Mouse (Mus musculus) spleen, adult 12 weeks (tissue): ENCODE data around the gene Ms4a18.
A peak's percentile ranks its signal among the peaks of the same experiment; 100 is the strongest.

ENCODE experiments used
- DNase-seq: peaks from one replicate; pipeline ENCODE4 v3.0.0; 2022; ENCODE audit warnings: low spot score

Ms4a18 gene

GRCm38 (mm10) chr19:10983146-10983545, 34.7 kb downstream of the Ms4a18 start:
- no peak for DNase-seq

DNA sequence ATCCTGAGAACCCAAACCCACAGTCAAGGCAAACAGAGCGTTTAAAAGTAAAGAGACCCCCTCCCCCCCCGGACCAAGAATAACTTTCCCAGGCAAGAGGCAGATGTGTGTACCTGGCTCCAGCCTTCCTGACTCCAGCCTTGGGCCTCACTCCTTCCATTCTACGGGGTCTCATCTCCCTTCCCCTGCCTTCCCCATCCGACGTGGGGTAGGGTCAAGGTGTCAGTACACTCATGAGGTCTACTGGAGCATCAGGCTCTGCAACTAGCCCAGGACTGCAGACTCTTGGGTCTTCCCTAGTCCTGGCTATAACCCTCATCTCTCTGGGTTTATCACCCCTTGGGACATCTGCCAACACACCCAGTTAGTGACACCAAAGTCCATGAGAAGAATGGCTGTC, 37.6 kb downstream of the Ms4a18 start:
- DNase-seq = no peak

- peak; percentile 68 for DNase-seq
Observed at GRCm38 (mm10) chr19:10979184-10980168, 38.4 kb downstream of the Ms4a18 start.

GRCm38 (mm10) chr19:10976318-10976717, 41.5 kb downstream of the Ms4a18 start:
- no peak for DNase-seq

DNA sequence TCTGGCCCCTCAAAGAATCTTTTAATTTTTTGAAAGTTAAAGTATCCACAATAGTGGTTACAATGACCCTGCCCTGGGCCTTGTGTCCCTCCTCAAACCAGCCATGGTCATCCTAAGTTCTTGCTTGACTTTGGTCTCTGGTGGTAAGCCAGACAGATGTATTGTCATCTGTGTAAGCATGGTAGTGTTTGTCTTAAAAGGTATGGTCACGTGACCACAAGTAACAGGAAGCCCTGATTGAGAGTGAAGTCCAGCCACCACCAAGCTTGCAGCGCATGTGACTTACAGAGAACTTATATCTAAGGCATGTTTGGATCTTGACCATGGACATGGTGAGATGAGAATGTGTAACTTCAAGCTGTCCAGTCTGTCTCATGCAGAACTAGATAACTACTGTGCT, 42.6 kb downstream of the Ms4a18 start:
- DNase-seq = no peak

DNA sequence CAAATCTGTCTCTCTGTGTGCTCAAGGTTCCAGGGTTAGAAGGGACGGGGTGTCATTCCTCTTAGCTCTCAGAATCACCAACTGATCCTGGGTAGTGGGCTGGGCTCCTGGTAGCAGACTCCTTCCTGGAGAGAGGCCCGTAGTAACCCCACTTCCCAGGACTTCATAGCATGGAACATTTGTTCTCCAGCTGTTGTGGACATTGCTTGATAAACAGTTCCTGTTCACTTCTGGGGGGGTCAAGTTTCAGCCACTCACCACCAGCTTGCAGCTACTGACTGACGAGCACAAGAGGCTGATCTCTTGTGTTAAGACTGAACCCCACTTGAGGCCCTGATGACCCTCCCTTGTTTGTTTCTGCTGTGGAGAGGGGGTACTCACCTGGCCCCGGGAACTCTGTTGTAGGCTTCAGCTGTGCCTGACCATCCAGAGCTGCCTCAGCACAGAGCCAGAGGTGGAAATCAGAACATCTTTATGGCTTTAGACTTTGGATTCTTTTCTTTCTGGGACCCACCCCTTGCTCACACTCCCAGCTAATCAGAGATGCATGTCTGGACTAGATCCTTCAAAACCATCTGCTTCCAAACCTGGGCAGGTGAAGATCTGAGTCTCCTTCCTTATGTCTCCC, 43.5 kb downstream of the Ms4a18 start, which contains the start of gene Ms4a10:
Gene Ms4a10 (minus strand): TSS at position 433 of the 628 bp plus-strand sequence.
- no peak for DNase-seq

DNA sequence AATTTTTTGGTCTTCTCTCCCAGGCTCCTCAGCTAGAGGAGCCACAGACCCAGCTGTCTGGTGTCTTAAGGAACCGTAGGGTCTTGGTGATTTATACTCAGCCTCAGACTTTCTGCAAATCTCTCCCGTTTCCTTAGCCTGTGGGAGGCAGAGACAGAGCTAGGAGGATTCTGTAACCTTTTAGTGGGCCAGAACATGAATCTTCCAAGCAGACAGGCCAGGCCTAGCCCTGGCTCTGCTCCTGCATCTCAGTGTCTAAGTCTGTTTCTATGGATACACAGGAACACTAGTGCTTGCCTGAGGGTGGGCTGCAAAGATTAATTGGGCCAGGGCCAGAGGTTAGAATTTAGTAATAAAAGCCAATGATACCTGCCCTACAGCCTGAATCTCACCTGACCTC, 44.6 kb downstream of the Ms4a18 start:
- DNase-seq = no peak

DNA sequence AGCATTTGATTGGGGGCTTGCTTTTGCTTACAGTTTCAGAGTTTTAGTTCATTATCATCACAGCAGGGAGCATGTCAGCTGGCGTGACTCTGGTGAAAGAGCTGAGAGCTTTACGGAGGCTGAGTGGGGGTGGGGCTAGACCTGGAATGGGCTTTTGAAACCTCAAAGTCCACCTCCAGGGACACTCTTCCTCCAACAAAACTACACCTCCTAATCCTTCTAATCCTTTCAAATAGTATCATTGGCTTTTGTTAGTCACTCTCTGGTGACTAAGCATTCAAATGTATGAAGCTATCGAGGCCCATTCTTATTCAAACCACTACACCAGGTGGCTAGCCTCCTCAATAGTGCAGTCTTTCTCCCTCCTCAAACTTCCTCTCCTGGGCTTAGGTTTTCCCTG, 45.2 kb downstream of the Ms4a18 start:
- no peak for DNase-seq

GRCm38 (mm10) chr19:10970457-10970856, 47.4 kb downstream of the Ms4a18 start:
- no peak for DNase-seq

GRCm38 (mm10) chr19:10968578-10968977, 49.3 kb downstream of the Ms4a18 start:
- DNase-seq = no peak

GRCm38 (mm10) chr19:10965721-10966120, 52.1 kb downstream of the Ms4a18 start:
- DNase-seq = no peak

DNA sequence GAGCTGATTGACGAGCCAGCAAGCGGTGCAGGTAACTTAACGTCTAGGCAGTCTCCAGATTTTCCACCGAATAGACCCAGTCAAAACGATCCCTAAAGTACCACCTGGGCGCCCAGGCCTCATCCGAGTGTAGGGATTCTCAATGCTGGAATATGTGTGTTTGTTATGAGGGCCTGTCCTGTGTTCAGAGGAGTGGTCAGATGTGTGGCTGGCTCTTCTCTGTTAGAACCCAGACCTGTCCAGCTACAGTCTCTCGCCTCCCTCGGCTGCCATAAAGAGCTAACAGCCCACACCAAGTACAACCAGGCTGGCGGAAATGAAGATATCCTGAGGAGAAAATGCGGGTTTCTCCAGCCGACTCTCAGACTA, 57.9 kb downstream of the Ms4a18 start:
- no peak for DNase-seq

DNA sequence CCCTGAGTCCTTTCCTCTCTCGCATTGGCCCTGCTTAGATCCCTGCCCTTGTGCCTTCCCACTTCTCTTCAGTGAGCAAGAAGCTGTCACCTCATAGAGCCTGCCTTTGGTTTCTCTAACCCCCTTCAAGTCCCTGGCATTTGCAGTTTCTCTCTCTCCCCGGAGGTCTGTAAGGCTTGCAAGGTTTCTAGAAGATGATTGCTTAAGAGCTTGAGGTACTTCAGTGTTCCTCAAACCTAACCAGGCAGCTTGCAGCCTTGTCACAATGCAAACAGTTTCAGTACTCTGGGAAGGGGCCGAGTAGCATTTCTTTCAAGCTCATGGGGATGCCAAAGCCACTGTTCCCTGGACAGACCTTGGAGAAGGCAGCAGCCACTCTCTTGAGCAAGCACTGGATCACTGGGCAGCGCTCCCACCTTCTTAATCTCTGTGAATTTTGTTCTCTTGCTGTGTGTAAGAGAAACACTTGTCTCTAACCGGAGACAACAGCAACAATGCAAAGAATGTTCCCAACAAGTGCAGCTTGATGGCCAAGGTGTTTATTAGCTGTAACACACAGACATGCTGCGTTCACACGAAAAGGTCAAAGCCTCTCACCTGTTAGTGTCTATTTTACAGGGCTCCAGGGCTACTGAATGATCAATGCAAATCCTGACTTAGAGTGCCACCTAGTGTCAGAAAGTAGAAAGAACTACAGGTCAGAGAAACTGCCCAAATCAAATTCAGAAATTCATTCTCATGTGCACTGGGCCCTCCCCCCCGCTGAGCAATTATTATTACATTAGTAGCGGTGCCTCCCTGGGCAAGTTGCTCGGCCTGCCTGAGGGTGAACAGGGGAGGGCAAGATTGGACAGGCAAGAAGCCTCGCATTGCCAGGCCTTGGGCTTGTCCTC, 58.5 kb downstream of the Ms4a18 start:
- no peak for DNase-seq

GRCm38 (mm10) chr19:10952021-10952939, 65.6 kb downstream of the Ms4a18 start:
- DNase-seq = no peak

DNA sequence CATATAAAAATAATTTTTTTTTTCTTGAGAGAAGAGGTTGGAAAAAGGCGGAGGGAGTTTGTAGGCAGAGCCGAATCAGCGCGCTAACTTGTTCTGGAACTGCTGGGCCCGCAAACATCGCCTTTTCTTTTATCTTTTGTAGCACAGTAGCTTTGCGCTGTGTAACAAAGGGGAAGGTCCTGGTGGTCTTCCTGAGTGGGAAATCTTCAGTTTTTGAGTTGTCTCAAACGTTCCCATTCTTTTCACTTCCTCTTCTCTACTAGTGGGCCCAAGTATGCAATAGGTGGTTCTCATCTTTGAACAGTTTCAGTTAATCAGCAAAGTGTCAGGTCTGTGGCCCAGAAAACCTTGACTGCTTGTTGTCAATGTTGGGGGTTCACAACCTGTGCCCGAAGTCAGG, 68.3 kb downstream of the Ms4a18 start:
- no peak for DNase-seq

DNA sequence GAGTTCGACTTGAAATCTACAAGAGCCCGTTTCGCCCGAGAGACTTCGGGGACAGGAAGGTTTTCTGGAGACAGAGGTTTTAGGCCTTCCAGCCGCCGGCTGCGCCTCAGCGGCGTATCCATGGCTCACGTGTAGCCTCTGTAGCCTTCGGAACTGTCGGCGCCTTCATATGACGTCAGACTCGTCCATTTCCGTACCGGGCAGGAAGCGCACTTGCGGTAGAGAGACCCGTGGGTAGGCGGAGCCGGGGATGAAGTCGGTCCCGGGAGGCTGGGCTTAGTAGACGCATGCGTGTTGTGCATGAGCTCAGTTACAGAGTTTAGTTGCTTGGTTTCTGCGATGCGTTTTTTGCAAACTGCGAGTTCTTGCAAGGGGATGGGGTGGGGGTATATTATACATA, 68.7 kb downstream of the Ms4a18 start, which contains the start of gene Ccdc86:
Gene Ccdc86 (minus strand): TSS at position 155 of the 400 bp plus-strand sequence.
- peak; percentile 90 for DNase-seq

GRCm38 (mm10) chr19:10948416-10948815, 69.4 kb downstream of the Ms4a18 start:
- peak; percentile 21 for DNase-seq

DNA sequence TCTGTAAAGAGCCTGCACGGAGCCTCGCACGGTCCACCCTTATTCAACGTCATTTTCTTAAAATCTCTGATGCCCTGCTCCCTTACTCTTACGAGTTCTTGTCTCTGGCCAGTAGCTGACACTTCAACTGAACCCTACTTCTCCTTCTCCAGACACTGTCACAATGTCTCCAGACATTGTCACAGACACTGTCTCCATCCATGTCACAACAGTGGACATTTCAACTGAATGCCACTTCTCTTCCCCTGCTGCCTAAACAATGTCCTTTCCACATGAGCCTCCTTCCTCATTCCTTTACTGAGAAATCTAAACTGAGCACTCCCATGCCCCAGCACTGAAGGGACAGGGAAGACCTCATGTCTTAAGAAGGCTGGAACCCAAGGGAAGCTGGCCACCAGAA, 70.6 kb downstream of the Ms4a18 start:
- DNase-seq = no peak
